Mouse (Mus musculus) gastrocnemius, postnatal 36 days (tissue): ENCODE measurements around the gene Iffo2. TPM values are rescaled to one million over a fixed set of nuclear protein-coding genes. Genes with fewer than 3 reads are reported as not detected.

ENCODE experiments used
- DNase-seq, 2 experiments: peaks; one replicate each; pipeline ENCODE4 v3.0.0; 2022
- intact Hi-C: fragments of 180-260 bp; cut with DNase I; formaldehyde crosslinking; loops from one replicate; pipeline ENCODE4 v1.15.1; 2025
- total RNA-seq, 2 experiments: library from RNA; stranded (reverse); gene quantifications; 2 replicates each; pipeline ENCODE4 v1.2.3; 2021

The Iffo2 gene
- total RNA-seq, 2 experiments from 2014 or later: 2.0 to 2.1 TPM

DNA sequence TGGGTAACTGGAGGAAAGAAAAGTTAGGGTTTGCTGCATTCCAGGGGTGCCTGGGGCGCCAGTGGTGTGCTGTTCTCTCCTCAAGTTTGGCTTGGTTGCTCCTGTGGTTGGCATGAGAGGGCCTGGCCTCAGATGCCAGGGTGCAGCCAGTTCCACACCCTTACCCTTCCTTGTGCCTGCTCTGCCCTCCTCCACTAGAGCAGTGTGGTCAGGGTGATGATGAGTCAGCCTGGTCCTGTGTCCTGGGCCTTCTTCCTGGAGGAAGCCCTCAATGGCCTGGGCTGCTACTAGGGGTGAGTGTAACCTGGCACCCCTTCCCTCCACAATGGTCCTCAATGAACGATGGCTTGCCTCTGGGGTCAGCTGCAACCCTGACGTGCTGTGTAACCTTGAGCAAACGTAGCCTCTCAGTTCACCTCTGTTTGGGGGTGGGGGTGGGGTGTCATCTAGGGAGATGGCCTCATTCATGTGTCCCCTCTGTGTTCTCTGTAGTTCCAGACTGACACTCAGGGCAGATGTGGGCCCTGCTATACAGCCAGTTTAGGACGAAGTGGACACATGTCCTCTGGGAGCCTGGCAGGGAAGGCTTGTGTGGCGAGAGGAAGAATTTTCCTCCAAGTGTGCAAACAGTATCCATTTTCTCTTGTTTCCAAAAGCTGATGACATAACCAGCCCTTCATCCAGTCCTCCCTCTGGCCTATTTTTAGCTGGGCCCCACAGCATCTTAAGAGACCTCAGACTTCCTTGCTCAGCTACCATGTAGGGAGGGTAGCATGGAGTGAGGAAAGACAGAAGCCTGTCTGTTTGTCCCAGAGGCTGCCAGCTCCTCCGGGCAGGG, 71.4 kb downstream of the Iffo2 start:
- intact Hi-C loops: no loop called here
- DNase-seq: no peak

DNA sequence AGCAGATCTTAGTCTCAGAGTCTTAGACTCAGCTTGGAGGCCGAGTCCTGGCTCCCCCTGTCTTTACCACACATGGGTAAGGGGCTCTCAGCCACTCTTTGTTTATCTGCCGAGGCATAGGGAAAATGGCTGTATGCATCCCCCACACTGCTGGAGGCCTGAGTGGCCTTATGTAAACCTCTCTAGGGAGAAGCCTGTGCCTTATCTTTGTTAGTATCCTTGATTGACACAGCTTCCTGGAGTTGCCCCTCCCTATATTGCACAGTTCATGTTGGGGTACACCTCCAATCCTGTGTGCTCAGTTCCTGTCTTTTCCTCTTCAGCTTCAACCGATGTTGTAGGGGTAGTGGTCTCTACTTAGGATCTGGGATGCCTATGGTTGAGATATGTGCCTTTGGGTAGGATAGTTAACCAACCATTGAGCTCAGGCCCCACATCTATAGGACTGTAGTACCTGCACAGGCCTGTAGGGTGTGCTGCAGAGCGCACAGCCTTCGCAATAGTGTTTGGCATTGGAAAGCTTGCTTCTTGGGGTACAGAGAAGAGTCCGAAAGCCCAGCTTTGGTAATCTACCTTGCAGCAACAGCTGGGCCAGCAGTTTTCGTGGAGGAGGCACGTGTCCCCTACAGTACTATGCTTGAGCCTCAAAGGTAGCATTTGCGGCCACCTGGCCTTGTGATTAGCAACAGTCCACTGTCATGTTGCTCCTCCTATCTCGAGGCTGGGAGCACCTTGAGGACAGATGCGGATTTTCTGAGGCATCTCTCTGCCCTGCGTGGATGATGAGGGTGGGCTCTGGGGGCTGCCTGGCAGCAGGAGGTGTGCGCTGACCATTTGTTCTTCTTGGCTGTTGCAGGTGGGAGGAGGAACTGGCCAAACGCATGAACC, 72.3 kb downstream of the Iffo2 start, which contains the start of gene Gm21969:
Gene Gm21969, plus strand, starts transcription at position 830 of the 888 bp plus-strand sequence.
- intact Hi-C loops: no loop called here
- DNase-seq: no peak

DNA sequence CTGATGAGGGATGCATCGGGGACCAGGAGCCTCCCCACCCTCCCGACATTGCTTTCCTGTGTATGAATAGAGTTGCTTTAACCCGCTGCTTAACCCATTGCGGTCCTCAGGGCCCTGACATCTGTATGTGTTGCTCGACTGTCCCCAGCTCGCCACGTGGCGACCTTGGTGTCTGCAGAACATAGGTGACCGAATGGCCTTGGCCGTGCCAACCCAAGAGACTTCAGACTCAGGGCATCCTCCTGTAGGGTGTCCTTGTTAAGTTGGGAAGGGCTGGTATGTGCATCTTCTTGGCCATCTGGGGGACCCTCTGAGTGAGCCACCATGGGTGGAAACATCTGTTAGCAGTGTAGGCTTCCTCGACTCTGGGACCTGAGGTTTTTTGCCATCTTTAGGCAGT, 74.9 kb downstream of the Iffo2 start:
- intact Hi-C loops: no loop called here
- no peak for DNase-seq

DNA sequence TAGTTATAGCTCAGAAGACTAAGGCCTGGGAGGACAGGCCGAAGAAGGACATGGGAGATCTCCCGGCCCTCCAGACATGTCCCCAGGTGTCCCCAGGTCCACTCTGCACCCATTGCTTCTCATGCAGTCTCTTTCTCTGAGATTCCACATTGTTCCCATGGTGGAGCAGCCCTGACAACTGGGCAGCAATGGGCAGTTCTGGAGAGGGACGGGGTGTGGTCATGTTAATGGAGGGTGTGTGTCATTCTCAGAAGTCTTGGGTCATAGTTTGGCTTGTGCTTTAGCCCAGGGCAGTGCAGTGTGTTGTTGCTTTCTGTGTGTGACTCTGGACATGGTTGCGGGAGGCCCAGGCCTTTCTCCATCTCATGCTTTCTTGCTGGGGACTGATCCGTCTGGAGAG, 76.4 kb downstream of the Iffo2 start:
- DNase-seq: no peak
- intact Hi-C loops: no loop called here

DNA sequence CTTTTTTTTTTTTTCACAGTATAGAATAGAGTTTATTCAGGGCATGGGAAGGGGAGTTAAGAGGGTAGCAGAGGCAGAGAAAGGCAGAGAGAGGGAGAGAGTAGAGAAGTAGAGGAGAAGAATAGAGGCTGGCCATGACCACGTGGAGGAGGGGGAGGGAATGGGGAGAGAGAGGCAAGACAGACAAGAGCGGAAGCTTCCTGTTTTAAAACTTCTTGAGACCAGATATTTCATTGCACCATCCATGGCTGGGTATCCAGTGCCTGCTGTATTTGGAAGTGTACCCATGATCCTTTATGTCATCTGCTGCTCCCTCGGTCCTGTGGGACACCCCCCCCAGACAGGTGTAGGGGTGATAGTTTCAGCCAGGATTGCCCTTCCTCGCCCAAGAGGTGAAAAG, 78.6 kb downstream of the Iffo2 start:
- intact Hi-C loops: no loop called here

DNA sequence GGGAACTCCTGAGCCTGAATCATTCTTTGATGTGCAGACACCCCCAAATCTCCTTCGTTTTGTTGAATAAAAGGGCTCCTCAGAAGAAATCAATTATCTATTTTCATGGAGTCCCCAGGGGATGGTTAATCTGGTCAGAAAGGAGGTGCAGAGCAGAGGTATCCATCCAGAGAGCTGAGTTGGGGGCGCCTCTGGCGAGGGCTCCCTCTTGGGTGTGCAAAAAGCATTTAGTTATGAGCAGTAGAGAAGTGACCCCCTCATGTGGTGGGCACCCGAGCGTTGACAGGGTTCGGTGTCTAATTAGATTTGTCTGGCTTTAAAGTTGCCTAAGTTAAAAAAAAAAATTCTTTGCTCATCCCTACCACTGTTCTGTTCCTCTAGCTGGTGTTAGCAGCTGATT, 80.6 kb downstream of the Iffo2 start:
- DNase-seq: no peak
- intact Hi-C loops: loop anchor here (2.0 to 5.0 kb wide), 2 partner anchors 39 to 140 kb away; no protein-coding TSS in a partner anchor

More for the DNA sequence above, 78.6 kb downstream of the Iffo2 start:
- DNase-seq: no peak

DNA sequence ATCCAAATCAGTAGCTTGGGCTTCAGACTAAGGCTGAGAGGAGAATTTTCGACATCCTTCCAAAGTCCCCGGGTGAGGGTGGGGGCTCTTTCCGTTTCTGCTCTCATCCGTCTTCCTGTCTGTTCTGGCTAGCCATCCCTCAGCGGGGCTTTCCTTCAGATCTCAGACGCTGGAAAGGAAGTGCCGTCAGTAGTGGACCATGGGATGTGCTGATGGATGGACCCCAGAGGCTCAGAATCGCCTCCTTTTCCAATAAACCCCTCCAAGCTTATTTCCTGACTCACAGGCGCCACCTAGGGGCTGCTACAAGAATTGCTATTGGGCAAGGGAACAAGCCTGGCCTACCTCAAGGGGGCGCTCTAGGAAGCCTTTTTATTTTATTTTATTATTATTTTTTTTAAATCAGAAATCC, 81.2 kb downstream of the Iffo2 start:
- peak; percentile 79 to 84 for DNase-seq
- intact Hi-C loops: loop anchor here (2.0 to 5.0 kb wide), 2 partner anchors 39 to 141 kb away; no protein-coding TSS in a partner anchor

DNA sequence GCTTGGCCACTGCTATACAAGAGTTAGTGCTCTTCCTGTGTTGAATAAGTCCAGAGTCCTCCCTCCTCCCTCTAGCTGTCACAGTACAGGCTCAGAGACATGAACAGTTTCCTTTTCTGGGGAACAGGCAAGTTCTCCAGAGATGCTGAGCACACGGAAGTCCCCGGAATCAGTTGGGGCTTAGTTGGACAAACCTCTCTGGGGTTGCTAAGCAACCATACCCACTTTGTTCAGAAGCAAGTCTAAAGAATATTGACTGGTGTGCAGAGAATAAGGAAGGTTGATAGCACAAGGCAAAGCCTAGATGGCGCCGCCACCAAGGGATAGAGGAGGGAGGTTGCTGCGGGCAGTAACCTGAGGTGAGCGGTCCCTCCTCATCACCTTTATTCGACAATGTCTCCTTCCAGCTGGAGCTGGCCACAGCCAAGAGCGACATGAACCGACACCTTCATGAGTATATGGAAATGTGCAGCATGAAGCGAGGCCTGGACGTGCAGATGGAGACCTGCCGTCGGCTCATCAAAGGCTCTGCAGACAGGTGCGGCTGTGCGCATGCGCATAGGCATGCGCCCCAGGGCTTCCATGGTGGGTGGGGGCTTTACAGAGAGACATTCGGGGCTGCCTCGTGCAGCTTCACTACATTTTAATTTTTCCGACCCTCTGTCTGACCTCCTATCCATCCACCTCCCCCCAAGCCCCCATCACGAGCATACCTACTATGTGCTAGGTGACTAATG, 84.3 kb downstream of the Iffo2 start:
- intact Hi-C loops: loop anchor here (5.0 kb wide), 1 partner anchor 42 kb away; no protein-coding TSS in a partner anchor
- no peak for DNase-seq

DNA sequence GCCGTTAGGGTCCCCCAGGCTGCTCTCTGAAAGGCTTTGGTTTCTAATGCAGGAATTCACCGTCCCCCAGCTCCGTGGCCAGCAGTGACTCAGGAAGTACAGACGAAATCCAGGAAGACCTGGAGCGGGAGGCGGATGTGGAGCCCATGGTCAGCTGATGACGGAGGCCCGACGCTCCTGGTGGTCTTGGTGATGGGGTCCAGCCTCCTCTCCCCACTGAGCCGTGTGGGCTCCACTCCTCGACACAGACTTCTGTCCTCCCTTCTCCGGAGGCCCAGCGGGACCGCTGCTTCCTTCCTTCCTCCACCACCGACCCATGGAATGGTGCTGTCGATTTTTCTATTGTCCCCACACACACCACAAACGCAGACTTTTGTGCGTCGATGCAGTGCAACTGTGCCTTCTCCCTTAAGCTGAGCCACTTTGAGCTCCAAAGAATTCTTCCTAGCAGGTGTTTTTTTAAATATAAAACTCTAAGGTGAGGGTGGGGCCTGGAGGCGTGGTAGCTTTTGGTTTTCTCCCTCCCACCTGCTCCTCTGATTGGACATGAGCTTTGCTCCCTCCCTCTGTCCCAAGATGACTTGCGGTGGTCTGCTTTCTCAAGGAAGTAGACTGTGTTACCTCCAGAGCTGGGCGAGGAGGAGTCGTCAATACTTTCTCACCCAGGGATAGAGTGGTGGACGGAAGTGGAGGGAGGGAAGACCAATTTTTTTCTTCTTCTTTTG, 86.1 kb downstream of the Iffo2 start:
- intact Hi-C loops: no loop called here
- DNase-seq: no peak

DNA sequence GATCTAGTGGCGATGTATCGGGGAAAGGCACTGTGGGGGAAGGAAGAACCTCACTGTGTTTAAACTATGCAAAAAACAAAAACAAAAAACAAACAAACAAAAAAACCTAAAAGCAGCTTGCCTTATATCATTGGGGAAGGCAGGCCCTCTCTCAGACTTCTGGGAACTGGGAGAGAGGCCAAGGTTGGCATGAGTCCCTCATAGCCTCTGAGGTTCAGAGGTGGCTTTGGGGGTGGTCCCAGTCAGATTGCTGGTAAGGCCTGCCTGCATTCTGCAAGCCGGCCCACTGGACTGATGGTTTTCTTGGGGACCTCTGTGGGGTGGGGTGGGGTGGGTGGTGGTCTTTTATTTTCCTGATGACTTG, 86.6 kb downstream of the Iffo2 start:
- no peak for DNase-seq
- intact Hi-C loops: no loop called here

DNA sequence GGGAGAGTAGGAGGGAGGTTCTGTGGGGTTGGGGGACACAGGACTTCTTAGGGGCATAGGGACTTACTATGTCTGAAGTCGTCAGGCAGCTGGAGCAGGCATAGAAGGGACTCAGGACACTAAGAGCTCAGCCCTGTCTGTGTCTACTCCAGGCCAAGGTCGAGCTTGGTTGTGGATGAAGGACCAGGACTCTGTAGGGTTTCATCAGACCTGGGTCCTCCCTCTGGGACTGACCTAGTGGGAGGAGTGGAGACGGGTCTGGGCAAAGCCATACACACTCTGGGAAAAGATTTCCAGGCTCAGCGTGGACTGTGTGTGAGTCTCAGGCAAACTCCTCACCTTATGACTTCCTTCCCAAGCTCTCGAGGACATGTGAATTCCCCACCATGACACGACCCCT, 89.4 kb downstream of the Iffo2 start:
- intact Hi-C loops: no loop called here
- DNase-seq: no peak

DNA sequence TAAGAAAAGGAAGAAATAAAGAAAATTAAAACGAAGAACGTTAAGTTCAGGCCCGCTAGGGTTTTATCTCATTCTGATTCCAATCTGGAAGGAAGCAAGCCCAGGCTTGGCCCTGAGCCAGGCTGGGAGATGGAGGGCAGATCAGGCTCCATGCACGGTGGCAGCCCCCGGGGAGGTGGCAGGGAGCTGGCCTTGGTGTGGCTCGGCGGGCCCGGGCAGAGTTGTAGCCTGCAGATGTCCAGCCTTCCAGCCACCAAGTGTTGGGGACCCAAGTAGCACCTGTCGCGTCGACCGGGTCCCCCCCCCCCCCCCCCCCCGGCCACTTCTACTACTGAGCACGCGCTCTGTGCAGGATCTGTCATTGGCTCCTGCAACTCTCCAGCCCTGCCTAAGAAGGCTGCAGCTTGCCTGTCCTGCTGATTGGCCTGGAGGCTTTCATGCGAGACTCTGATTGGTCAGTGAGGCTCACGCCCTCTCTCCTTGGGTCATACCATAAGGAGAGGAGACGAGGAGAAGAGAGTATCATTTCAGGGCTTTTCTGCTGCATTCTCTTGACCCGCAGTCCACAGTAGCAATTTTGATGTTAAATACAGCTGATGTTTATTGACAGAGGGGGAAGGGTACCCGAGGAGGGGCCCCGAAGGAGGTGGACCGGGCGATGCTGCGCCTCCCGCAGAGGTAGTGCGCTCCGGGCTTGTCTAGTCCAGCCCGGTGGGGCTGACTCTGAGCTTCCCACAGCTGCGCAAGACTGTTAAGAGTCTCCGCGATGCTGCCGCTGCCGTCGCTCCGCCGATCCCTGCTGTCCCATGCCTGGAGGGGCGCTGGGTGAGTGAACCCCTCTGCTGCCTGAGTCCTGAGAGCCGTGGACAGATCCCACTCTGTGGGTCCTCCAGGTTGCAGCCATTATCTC, 92.3 kb downstream of the Iffo2 start, which contains the start of gene Aldh4a1:
Gene Aldh4a1, plus strand, starts transcription at position 494 of the 910 bp plus-strand sequence.
- peak; percentile 81 to 85 for DNase-seq
- intact Hi-C loops: no loop called here

DNA sequence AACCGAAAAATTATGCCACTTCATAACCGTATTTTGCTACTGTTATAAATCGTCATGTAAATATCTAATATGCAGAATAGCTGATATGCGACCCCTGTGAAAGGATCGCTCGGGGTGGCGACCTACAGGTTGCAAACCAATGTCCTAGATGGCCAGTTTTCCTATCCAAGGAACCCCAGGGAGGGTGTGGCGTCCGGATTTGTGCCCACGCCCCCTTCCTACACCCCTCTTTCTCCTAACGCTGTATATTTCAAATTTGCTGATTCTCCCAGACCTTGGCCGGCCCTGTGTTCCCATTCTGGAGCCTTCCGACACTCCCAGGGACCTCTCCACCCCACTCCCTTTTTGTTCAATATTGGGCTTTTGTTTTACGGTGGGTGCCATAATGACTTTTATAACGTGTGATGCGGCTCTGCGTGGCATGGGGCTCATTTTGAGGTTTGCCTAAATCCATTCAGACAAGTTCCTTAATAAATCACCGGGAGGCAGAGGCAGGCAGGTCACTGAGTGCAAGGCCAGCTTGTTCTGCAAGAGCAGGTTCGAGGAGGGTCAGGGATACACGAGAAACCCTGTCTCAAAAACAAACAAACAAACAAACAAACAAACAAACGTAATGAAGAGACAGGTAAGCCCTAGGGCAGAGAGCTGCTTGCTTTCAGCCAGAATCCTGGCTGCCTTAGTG, 93.2 kb downstream of the Iffo2 start:
- intact Hi-C loops: no loop called here

DNA sequence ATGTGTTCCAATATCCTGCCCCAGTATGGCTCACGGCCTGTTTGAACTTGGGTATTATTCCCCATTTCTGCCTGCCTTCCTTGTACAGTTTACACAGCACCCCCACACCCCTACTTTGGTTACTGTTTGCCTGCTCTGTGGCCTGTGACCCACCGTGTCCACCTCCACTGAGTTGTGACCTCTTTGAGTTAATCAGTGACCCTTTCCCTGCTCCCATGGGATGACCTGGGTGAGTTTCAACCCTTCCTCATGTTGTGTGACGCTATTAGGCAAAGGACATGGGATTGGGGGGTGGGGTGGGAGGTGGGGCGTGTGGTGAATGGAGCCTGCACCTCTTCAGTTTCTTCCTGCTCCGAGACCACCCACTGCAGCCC, 93.8 kb downstream of the Iffo2 start:
- no peak for DNase-seq
- intact Hi-C loops: no loop called here

More for the DNA sequence above, 93.2 kb downstream of the Iffo2 start:
- DNase-seq: no peak

DNA sequence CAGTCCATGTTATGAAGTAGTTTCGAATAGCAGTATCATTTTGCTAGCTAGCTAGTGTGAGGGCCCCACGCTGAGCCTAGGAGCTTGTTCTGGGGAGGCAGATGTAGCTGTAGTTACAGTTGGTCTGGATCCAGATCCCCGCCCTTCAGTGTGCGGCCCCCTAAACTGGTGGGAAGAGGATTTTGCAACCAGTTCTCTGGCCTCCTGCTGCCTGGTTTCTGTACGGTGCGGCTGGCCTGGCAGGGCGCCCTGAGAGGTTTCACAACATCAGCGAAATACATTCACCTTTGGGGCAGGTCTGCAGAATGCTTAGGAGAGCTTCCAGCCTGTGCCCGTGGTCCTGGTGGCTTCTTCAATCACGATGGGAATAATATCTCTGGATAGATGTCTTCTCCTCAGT, 94.4 kb downstream of the Iffo2 start:
- no peak for DNase-seq
- intact Hi-C loops: no loop called here

DNA sequence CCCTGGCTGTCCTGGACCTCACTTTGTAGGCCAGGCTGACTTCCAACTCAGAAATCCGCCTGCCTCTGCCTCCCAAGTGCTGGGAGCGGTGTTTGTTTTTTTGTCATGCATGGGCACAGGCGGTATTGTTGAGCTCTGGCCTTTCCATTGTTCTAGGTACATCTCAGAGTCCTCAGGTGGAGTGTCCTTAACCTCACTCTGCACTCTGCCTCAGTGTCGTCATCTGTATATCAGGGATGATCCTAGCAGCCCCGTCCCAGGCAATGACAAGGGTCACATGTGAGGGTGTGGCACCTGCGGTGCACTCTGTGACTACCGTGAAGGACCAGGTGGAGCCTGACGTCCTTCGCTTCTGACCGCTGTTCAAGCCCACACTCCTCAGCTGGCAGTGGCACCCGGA, 97.0 kb downstream of the Iffo2 start:
- intact Hi-C loops: no loop called here

DNA sequence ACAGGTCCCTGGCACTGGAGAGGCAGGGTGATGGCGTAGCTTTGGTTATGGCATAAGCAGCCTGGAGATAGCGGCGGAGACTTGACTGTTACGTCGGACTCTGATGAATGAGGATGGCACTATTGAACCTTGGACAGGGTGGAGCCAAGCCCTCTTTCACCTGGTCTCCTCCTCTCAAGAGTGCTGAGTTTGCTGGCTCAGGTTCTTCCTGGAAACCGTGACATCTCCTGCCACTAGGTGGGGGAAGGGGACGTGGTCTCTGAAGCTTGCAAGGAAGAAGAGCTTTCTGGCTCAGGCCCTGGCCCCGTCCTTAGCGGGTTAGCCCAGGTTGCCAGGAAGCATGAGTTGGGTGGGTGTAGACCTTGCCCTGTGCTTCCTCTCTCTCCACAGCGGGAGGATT, 99.8 kb downstream of the Iffo2 start:
- DNase-seq: no peak

More for the DNA sequence above, 97.0 kb downstream of the Iffo2 start:
- no peak for DNase-seq

DNA sequence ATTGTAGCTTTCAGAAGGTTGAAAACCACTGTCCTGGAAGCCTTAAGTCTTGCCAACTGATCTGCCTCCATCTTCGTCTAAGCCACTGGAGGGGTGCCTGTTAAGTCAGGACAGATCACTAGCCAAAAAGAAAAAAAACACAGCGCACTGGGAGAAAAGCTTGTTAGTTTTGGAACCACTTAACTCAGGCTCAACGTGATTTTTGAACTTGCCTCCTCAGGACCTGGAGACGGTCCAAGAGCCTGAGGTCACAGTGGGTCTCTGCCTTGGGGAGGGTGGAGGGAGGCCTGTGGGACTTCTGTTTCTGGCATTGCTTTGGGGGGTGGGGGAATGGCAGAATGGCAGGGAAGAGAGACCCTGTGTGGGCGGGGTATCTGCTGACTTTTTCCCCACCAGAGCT, 100.8 kb downstream of the Iffo2 start:
- DNase-seq: no peak
- intact Hi-C loops: no loop called here

More for the DNA sequence above, 99.8 kb downstream of the Iffo2 start:
- intact Hi-C loops: no loop called here
